Mouse (Mus musculus): ENCODE measurements around the gene Phf14. TPM values are rescaled to one million over a fixed set of nuclear protein-coding genes. Genes with fewer than 3 reads are reported as not detected.

Phf14 gene
- total RNA-seq, 2 experiments from 2014 or later, result 20.7 to 21.3 TPM

DNA sequence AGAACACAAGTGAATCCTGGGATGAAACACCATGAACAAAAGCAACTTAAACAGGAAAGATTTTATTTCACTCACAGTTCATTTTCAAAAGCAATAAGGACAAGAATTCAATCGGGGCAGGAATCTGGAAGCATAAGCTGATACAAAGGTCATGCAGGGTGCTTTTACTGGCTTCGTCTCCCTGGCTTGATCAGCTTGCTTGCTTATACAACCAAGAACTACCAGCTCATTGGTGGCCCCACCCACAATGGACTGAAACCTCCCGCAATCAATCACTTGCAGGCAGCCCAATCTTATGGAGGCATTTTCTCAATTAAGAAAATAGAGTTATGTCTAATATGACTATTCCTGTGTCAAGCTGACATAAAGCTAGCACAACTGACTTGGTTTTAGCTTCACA is 112.5 kb downstream of the Phf14 start:
- DNase-seq, result no peak
- intact Hi-C loops (cut with DNase I), result no loop called here

GRCm38 (mm10) chr6:12020738-12021137 is 113.1 kb downstream of the Phf14 start:
- DNase-seq, result no peak
- intact Hi-C loops (cut with DNase I), result no loop called here

DNA sequence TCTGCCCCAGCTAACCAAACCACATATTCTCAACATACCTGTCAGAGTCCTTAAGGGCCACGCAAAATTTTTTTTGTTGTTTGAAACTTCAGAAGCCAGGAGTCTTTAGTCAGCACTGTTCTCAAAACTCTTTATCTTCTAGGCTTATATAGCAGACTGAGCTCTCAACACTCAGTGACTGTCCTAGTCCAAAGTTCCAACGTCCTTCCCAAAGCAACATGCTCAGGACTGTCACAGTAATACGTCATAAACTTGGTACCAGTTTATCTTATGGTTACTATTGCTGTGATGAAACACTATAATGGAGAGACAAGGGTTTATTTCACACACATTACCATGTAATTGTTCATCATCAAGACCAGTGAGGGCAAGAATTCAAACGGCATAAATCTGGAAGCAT is 113.9 kb downstream of the Phf14 start:
- intact Hi-C loops (cut with DNase I), result no loop called here
- DNase-seq, result no peak

DNA sequence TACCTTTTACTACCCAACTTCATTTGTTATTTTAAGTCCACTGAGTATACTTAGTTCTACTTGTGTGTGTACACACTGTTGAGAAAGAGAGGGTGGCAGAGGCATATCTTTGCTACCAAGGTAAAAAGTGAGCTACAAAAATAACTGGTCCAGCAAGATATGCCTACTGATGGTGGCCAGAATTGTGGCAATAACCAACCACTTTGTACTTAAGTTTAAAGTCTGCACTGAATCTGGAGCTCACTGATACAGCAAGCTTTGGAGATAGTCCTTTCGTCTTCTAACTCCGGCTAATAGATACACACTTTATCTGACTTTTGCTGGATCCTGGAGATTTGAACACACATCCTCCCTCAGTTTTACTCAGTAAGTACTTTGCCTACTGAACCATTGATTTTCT is 115.8 kb downstream of the Phf14 start:
- DNase-seq, result no peak
- intact Hi-C loops (cut with DNase I), result no loop called here

DNA sequence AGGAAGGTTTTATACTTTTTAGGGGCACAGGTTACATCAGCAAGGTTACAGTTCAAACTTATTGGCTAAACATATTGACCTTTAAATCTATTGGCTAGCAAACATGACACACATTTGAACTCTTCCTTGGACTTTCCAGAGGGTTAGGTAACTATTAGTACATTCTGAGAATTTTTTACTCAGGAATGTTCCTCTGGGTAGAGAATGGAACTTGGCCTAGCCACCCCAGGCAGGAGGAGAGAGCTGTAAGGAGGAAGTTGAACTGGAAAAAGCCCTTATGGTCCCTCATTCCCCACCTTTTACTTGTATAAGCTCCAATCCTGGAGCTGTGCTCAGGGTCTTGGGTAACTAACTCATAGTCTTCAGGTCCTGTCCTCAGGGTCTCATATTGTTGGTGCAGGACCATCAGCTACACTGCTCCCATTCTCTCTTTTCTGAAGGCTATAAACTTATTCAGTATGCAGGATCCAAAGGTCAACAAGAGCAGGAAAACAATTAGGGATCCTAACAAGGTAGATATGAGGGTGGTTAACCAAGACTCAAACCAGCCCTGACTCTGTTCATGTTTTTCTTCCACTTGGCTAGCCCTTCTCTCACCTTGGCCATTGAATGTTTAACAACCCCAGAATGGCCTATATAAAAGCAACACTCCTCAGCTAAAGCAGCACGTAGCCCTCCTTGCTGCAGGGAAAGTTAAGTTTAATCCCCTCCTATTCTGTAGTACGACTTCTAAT is 119.4 kb downstream of the Phf14 start:
- intact Hi-C loops (cut with DNase I), result no loop called here
- no peak for DNase-seq

- DNase-seq, result no peak
- intact Hi-C loops (cut with DNase I), result no loop called here
Observed at GRCm38 (mm10) chr6:12034561-12034960, 127.0 kb downstream of the Phf14 start.

DNA sequence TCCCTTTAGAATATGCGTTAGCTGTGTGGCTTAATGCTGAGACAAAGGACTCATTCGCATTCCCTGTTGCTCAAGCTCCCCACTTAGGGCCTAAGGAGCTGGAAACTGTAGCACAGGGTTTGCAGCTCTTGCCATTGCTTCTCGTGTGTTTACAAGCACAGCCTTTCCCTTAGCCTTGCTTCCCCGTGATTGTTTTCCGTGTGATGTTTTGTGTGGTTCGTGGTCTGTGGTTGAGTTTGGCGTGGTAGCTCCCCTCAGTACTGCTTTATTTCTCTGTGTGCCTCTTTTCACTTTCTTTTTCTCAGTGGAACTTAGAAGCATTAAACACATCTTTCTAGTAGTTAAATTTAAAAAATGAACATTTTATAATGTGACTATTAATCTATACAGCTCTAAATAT is 130.7 kb downstream of the Phf14 start:
- DNase-seq, result no peak
- intact Hi-C loops (cut with DNase I), result no loop called here

GRCm38 (mm10) chr6:12052884-12053283 is 145.3 kb downstream of the Phf14 start:
- DNase-seq, result no peak
- intact Hi-C loops (cut with DNase I), result no loop called here

- DNase-seq, result no peak
- intact Hi-C loops (cut with DNase I), result no loop called here
Observed at GRCm38 (mm10) chr6:12054149-12054548, 146.5 kb downstream of the Phf14 start.

DNA sequence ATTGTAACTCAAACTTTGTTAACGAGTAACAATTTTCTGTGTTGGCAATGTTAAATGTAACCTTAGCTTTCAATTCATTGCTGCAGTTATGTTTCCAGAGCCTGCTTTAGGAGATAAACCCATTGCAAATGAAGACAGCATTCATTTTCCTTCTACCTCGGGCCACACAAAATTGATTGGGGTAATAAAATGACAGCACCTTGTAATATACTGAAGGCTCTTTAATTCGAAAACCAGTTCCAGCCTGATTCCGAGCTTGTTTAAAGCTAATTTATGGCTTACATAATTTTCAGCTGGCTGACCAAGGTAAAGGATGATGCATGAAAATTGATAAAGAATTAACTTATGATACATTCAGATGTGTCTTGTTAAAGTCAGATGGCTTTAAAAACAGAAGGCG is 151.1 kb downstream of the Phf14 start:
- DNase-seq, result no peak
- intact Hi-C loops (cut with DNase I), result no loop called here

DNA sequence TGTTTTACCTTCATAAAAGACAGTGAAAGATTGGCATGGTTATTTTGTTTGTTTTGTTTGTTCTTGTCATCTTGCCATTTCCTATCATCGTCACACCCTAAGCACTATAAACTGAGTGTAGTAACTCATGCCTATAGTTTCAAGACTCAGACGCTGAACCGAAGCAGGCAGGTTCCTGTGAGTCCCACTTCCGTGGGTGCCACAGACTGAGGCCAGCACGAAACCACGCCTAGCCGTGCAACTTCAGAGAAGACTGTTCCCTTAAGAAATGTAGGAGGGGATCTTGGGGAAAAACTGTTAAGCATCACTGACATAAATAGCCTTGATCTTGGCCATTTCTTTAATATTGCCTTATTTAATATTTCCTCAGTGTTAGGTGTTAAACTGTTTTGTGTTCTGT is 152.4 kb downstream of the Phf14 start:
- DNase-seq, result no peak
- intact Hi-C loops (cut with DNase I), result no loop called here

- DNase-seq, result no peak
- intact Hi-C loops (cut with DNase I), result no loop called here
Observed at GRCm38 (mm10) chr6:12060452-12061140, 153.0 kb downstream of the Phf14 start.

GRCm38 (mm10) chr6:12067956-12068355 is 160.3 kb downstream of the Phf14 start:
- intact Hi-C loops (cut with DNase I), result no loop called here
- DNase-seq, result no peak

- intact Hi-C loops (cut with DNase I), result no loop called here
Observed at GRCm38 (mm10) chr6:12069357-12069756, 161.7 kb downstream of the Phf14 start.

GRCm38 (mm10) chr6:12074599-12074998 is 167.0 kb downstream of the Phf14 start:
- intact Hi-C loops (cut with DNase I), result no loop called here
- no peak for DNase-seq

More at GRCm38 (mm10) chr6:12069357-12069756, 161.7 kb downstream of the Phf14 start:
- no peak for DNase-seq

DNA sequence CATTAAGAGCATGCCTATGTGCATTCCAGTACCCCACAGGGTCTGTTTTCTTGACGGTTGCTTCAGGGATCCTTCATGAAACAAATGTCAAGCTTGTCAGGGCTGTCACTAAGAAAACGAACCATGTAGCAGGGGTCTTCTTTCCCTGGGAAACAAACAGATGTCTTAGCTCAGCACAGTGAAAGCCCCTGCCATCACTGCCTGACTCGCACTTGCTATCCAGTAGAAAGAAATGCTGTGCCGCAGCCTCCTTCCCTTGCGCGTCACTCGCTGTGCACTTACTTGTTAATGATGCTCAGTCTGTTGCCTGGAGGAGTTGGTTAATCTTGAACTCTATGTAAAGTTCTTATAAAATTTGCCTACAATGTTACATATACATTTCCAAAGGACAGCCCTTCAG is 169.7 kb downstream of the Phf14 start:
- no peak for DNase-seq
- intact Hi-C loops (cut with DNase I), result no loop called here

GRCm38 (mm10) chr6:12077880-12078618 is 170.4 kb downstream of the Phf14 start:
- intact Hi-C loops (cut with DNase I), result no loop called here

DNA sequence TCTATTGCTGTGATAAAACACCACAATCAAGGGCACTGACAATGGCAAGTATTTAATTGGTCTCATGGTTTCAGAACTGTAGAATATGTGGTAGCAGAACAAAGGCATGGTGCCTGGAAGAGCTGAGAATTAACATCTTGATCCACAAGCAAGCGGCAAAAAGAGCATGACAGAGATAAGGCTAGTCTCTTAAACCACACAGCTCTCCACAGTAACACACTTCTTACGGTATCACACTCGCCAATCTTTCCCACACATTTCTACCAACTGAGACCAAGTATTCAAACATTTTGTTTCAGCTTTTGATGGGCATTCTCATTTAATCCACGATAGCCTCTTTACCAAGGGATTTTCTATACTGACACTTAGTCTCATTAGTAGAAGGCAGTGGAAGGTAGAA is 171.7 kb downstream of the Phf14 start:
- intact Hi-C loops (cut with DNase I), result no loop called here
- no peak for DNase-seq

More at GRCm38 (mm10) chr6:12077880-12078618, 170.4 kb downstream of the Phf14 start:
- no peak for DNase-seq

DNA sequence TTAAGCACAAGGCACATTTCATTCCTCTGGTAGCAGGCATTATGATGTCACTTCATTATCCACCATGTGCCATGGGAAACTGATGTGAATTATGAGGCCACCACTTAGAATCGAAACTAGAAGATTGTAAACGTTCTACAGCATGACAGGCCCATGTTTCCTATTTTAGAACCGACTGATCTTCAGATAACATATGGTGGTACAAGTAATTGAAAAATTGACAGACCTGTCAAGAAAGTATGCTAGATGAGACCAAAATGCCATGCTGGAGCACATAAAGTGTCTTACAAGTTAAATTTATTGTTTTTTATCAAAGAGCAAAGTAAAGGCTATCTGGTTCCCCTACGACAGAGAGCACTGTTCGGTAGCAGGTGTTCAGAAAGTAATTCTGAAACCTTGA is 172.8 kb downstream of the Phf14 start:
- intact Hi-C loops (cut with DNase I), result no loop called here
- DNase-seq, result no peak

GRCm38 (mm10) chr6:12081722-12082121 is 174.1 kb downstream of the Phf14 start:
- intact Hi-C loops (cut with DNase I), result no loop called here
- DNase-seq, result no peak

DNA sequence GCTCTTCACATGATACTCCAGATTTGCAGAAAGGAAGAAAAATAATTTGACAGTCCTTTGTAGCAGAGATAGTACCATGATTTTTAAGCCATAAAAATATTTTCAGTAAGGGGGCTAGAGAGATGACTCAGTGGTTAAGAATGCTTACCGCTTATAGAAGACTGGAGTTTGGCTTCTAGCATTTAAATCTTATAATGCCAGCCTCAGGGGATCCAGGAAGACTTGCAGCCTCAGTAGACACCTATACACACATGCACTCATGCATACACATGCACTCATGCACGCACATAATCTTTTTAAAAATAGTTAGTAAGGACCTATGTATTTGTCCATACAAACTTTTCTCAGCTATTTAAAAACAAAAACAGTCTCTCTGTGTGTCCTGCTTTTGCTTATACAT is 174.5 kb downstream of the Phf14 start:
- intact Hi-C loops (cut with DNase I), result no loop called here
- no peak for DNase-seq

Measured in gastrocnemius, postnatal 36 days (tissue).